Mouse (Mus musculus): ENCODE measurements around the gene Abcc2.

Abcc2 gene

DNA sequence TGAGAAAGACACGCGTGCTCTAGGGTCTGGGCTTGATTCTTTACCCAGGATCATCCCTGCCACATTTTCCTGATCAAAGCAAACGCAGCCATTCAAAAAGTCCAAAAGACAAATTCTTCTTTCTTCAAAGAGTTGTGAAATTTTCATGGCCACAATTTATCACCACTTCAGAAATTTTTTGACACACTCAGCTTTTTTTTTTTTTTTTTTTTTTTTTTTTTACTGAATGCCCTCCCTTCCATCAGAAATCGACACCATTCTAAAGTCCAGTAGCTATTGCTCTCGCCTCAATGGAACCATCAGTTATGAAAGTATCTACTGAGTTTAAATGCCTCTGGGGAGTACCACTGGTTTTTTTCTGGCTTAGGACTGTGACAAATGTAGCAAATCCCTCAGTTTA, 1.6 kb upstream of the Abcc2 start:
- DNase-seq, result no peak

DNA sequence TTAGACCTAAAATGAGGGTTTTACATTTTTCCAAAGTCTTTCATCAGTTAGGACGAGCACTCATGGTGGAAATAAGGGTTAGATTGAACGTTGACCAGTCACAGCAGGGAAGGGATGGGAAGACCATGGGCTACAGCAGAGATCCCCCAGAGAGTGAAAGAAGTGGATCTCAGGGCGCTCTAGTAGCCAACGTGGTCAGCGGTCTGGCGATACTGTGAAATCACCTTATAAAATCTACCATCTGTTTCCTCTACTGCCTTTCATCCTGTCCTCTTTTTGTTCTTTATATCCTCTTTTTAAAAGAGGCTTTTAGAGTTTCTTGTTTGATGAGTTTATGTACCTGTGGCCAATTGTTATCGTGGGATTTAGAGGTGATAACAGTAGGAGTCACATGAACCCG, 2.8 kb downstream of the Abcc2 start:
- DNase-seq, result no peak

- DNase-seq, result no peak
Measured at GRCm38 (mm10) chr19:43786249-43787026, 4.4 kb downstream of the Abcc2 start.

DNA sequence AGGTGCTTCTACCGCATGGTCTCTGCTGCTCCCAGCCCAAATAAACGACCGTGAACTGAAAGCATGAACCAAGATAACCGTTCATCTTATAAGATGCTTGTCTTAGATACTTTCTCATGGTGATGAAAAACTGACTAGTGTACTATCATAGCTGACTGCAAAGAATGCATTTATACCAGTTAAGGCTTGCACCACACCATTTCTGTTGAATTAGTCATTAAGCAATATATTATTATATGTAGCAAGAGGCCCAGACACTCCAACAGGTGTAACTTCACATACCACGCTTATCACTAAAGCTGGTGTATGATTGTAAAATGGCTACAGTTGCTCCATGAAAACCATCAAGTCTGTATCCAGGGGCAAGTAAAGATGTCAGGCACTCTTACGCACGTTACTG, 7.8 kb downstream of the Abcc2 start:
- DNase-seq, result no peak

DNA sequence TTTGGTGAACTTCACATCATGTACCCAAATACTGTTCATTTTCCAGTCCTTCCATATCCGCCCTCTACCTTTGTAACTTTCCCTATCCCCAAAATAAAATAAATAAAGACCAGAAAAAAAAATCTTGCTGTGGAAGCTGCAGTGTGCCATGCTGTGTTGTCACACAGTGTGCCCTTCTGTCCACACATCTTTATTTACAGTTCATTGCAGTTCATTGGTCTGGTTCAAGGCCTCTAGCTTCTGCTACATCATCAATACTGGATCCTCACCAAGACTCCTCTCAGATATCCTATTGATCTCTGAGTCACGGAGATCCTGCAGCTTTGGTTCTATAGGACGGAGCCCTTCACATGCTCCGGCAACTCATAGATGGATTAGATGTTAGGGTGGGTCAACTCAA, 10.5 kb downstream of the Abcc2 start:
- DNase-seq, result no peak

GRCm38 (mm10) chr19:43793951-43794350, 12.0 kb downstream of the Abcc2 start:
- DNase-seq, result no peak

GRCm38 (mm10) chr19:43795511-43795910, 13.5 kb downstream of the Abcc2 start:
- no peak for DNase-seq

DNA sequence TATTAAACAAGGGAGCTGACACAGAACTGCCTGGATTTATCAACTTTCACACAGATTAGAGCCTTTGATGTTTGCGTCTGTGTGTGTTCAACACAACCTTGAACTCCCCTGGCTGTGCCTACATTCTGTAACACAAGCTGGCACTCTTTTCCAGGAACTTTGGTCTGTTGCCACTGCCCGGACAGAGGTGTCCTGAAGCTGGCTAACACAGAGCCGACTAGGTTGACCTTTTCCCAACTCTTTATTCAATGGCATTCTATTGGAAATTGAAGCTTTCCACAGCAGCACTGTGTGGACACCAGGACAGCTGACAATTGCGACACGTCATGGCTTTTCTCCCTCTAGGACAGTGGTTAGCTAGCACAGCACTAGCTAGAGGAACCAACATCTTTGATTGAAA, 15.2 kb downstream of the Abcc2 start:
- no peak for DNase-seq

DNA sequence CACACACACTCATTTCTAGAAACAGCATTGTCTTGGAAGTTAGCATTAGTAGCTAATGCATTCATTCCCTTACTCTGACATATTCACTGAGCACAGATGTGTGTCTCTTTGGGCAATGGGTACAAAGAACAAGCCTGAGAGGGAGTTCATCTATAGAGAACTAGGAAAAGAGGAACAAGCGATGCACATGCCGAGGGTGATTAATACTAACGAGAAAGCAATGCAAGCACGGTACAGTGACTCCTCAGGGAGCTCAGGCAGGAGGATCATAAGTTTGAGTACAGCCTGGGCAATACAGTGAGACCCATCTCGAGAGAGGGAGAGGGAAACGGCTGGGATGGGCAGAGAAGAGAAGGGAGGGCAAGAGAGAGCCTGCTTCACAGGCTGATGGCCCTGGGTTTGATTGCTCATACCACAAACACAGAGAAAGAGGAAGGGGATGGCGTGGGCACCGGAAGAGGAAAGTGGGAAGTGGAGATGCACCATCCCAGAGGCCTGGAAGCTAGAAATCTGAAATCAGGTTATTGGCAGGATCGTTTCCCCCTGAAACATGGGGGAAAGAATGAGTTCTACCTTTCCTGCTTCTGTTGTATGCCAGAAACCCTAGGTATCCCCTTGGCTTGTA, 19.5 kb downstream of the Abcc2 start:
- no peak for DNase-seq

- no peak for DNase-seq
Measured at GRCm38 (mm10) chr19:43803866-43804265, 21.9 kb downstream of the Abcc2 start.

DNA sequence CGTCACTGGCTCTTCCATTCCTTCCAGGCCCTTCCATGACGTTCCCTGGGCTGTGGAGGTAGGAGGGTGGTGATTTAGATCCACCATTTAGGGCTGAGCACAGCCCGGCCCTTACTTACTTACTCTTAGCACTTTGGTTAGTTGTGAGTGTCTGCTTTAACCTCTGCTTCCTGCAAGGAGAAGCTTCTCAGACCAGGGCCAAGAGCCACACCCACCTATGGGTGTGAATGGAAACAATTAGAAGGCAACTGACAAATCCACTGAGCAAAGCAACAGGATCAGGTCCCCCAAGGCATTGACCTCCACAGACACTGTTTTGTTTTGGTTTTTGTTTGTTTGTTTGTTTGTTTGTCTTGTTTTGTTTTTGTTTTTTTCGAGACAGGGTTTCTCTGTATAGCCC, 27.3 kb downstream of the Abcc2 start:
- DNase-seq, result no peak

DNA sequence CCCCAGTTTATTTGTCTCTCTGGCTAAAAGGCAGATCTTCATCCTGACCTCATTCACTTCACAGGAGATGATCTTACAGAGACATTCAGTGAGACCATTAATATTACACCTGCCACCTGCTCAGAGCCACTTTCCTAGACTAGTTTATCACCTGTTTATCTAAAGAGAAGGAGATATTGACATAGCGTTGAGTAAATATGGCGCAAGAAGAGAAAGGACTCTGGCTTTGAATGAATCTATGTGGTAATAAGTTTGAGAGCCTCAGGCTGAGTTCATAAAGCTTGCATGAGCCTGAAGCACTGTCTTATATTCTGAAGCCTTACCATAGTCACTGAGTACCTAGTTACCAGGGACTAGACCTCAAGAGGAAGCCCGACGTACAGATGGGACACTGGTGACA, 29.4 kb downstream of the Abcc2 start:
- DNase-seq, result no peak

- peak; percentile 72 for DNase-seq
Measured at GRCm38 (mm10) chr19:43813315-43813714, 31.3 kb downstream of the Abcc2 start.

GRCm38 (mm10) chr19:43815661-43816414, 33.8 kb downstream of the Abcc2 start:
- DNase-seq, result no peak

DNA sequence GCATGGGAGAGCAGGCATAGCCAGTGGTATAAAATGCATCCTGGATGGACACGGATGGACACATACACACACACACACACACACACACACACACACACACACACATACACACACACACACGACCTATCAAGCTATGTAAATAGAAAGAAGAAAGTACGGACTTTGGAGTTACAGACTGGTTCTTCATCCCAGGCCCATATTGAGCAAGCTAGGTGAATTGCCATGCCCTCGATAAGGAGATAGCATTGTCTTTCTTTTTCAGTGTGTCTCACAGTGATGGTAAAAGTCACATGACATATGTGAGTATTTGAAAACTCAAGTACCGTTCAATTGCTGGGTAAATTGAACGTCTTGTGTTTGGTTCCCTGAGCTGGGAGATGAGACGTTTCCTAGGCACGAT, 44.9 kb downstream of the Abcc2 start:
- DNase-seq, result no peak

- peak; percentile 73 for DNase-seq
Measured at GRCm38 (mm10) chr19:43832425-43833069, 50.6 kb downstream of the Abcc2 start.

GRCm38 (mm10) chr19:43843184-43843583, 61.2 kb downstream of the Abcc2 start:
- no peak for DNase-seq

- no peak for DNase-seq
Measured at GRCm38 (mm10) chr19:43845331-43845908, 63.4 kb downstream of the Abcc2 start.

GRCm38 (mm10) chr19:43847056-43847455, 65.1 kb downstream of the Abcc2 start:
- DNase-seq, result no peak

- DNase-seq, result no peak
Measured at GRCm38 (mm10) chr19:43847966-43848365, 66.0 kb downstream of the Abcc2 start.

- DNase-seq, result no peak
Measured at GRCm38 (mm10) chr19:43850026-43850425, 68.0 kb downstream of the Abcc2 start.

- peak; percentile 45 for DNase-seq
Measured at GRCm38 (mm10) chr19:43851996-43852630, 70.1 kb downstream of the Abcc2 start.

All from kidney, adult 9 months (tissue).